Mouse (Mus musculus) megakaryocyte progenitor cell, adult 5-6 weeks (primary cell): Measurements from ENCODE around the gene Pif1. TPM values are rescaled to one million over a fixed set of nuclear protein-coding genes. Genes with fewer than 3 reads are reported as not detected.

Experiments
- ATAC-seq: replicated peaks from 2 replicates; pipeline ENCODE4 v1.8.0; 2016; ENCODE audit warnings: mild to moderate bottlenecking, moderate TSS enrichment, inconsistent platforms; ENCODE audit not compliant: poor library complexity
- total RNA-seq, 2 experiments: library from RNA; stranded (forward) in 1 of 2; stranded (reverse) in 1 of 2; fragments of 157-497, 149-512 nt in 1 of 2; fragments of 200-1000 nt in 1 of 2; gene quantifications; 2 replicates each; pipeline versions ENCODE4 v1.2.3 to v1.2.4; 2015 to 2017

Pif1 gene
- total RNA-seq (2015) (8.1 and 8.4 TPM in 2 replicates), total RNA-seq (2017) (12.0 and 14.5 TPM in 2 replicates)

- ATAC-seq: peak; percentile 88
Observed at GRCm38 (mm10) chr9:65586406-65587269, at the start of gene Pif1. Gene Pif1 (plus strand): TSS chr9:65587160.

GRCm38 (mm10) chr9:65537901-65538630, 48.9 kb upstream of the Pif1 start:
- no peak for ATAC-seq

GRCm38 (mm10) chr9:65539697-65540096, 47.3 kb upstream of the Pif1 start:
- ATAC-seq: no peak

GRCm38 (mm10) chr9:65541126-65542068, 45.6 kb upstream of the Pif1 start:
- peak; percentile 69 for ATAC-seq

GRCm38 (mm10) chr9:65542111-65542524, 44.8 kb upstream of the Pif1 start:
- ATAC-seq: peak; percentile 56

- ATAC-seq: peak; percentile 48
Observed at GRCm38 (mm10) chr9:65545635-65546412, 41.1 kb upstream of the Pif1 start.

- ATAC-seq: 0 out of 2 replicates have a peak, but pooled peaks have one; percentile 21
Observed at GRCm38 (mm10) chr9:65546413-65546695, 40.6 kb upstream of the Pif1 start.

- ATAC-seq: no peak
Observed at GRCm38 (mm10) chr9:65547111-65547510, 39.8 kb upstream of the Pif1 start.

GRCm38 (mm10) chr9:65547844-65548243, 39.1 kb upstream of the Pif1 start:
- no peak for ATAC-seq

- no peak for ATAC-seq
Observed at GRCm38 (mm10) chr9:65548311-65548710, 38.6 kb upstream of the Pif1 start.

GRCm38 (mm10) chr9:65549139-65549538, 37.8 kb upstream of the Pif1 start:
- no peak for ATAC-seq

- no peak for ATAC-seq
Observed at GRCm38 (mm10) chr9:65549643-65550042, 37.3 kb upstream of the Pif1 start.

GRCm38 (mm10) chr9:65550079-65550831, 36.7 kb upstream of the Pif1 start:
- ATAC-seq: no peak

GRCm38 (mm10) chr9:65551035-65551434, 35.9 kb upstream of the Pif1 start:
- peak; percentile 48 for ATAC-seq

- peak; percentile 45 for ATAC-seq
Observed at GRCm38 (mm10) chr9:65552141-65552540, 34.8 kb upstream of the Pif1 start.

GRCm38 (mm10) chr9:65552711-65553110, 34.2 kb upstream of the Pif1 start:
- no peak for ATAC-seq

- ATAC-seq: peak; percentile 77
Observed at GRCm38 (mm10) chr9:65555001-65555405, 32.0 kb upstream of the Pif1 start.

GRCm38 (mm10) chr9:65555621-65556020, 31.3 kb upstream of the Pif1 start:
- ATAC-seq: no peak

GRCm38 (mm10) chr9:65556349-65556748, 30.6 kb upstream of the Pif1 start:
- no peak for ATAC-seq
